Mouse (Mus musculus): ENCODE data around the gene Mettl24.
A peak's percentile ranks its signal among the peaks of the same experiment; 100 is the strongest.

The Mettl24 gene

GRCm38 (mm10) chr10:40684326-40684725, 1.2 kb downstream of the Mettl24 start:
- no peak for DNase-seq (ENCODE audit: low read depth, low spot score)

GRCm38 (mm10) chr10:40685641-40686040, 2.6 kb downstream of the Mettl24 start:
- DNase-seq (ENCODE audit: low read depth, low spot score) = no peak

DNA sequence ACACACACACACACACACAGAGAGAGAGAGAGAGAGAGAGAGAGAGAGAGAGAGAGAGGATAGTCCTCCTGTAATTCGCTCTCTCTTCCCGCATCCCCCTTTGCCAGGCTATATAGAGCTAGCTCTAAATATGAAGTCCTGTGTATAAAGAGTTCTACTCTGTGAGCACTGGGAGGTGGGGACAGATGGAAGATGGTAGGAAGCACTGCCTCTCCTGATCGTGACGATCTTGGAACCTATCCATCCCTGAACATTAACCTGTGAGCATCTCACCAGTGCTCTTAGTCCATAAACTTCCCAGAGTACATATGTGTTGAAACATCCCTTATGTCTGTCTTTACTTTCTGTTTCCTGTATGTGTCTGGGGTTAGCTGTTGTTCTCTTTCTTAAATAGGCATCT, 3.9 kb downstream of the Mettl24 start:
- DNase-seq (ENCODE audit: low read depth, low spot score) = no peak

GRCm38 (mm10) chr10:40687407-40687806, 4.3 kb downstream of the Mettl24 start:
- no peak for DNase-seq (ENCODE audit: low read depth, low spot score)

- peak; percentile 15 for DNase-seq (ENCODE audit: low read depth, low spot score)
Measured at GRCm38 (mm10) chr10:40688266-40688665, 5.2 kb downstream of the Mettl24 start.

- no peak for DNase-seq (ENCODE audit: low read depth, low spot score)
Measured at GRCm38 (mm10) chr10:40688873-40689272, 5.8 kb downstream of the Mettl24 start.

DNA sequence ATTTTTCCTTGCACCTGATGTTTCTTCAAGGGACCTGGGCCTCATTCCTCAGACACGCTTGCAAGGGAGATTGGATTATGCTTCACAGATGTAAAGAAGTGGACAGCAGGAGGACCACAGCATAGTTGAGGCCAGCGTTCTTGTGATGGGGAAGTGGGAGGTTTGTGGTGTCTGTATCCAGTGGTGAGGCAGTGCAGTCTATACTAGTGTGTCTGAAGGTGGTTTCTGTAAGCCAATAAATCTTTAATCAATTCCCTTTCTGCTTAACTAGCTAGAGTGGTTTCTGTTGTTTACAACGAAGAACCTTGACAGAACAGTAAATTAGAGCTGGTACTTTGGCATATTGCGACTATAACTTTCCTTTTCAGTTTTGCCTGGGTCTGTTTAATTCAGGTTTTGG, 15.6 kb downstream of the Mettl24 start:
- no peak for DNase-seq (ENCODE audit: low read depth, low spot score)

- DNase-seq (ENCODE audit: low read depth, low spot score) = no peak
Measured at GRCm38 (mm10) chr10:40711127-40711526, 28.0 kb downstream of the Mettl24 start.

GRCm38 (mm10) chr10:40713018-40713608, 30.0 kb downstream of the Mettl24 start:
- peak; percentile 63 for DNase-seq (ENCODE audit: low read depth, low spot score)

GRCm38 (mm10) chr10:40713829-40714228, 30.7 kb downstream of the Mettl24 start:
- DNase-seq (ENCODE audit: low read depth, low spot score) = no peak

DNA sequence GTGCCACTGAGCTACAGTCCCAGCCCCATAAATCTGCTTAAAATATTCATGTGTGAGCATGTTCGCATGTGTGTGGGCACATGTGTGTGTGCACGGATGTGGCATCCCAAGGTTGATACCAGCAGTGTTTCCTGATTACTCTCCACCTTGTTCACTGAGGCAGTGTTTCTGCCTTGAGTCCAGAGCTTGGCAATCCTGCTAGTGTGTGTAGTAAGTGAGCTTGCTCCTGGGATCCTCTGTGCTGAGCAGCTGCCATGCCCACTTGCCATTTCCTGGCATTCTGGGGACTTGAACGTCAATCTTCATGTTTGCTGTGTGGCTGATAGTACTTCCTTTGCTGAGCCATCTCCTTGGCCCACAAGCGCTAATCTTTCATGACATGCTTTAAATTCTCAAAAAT, 32.1 kb downstream of the Mettl24 start:
- no peak for DNase-seq (ENCODE audit: low read depth, low spot score)

GRCm38 (mm10) chr10:40716296-40716695, 33.2 kb downstream of the Mettl24 start:
- DNase-seq (ENCODE audit: low read depth, low spot score) = no peak

DNA sequence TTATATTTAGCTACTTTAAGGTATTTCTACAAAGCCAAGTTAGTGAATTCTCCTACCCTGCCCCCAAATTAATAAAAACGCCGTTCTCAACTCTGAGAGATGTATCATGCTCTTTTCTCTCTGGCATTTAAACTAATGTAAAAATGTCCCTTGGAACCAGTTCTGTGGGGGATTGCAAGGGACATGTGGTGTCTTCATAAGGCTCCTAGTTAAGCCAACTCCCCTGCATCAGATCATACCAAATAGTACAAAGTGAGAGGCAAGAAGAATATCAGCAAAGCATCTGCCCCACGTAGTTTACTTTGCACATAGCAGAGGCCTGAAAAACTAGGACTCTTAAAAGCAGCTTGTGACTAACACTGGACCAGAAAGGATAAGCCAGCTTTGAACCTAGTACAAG, 33.6 kb downstream of the Mettl24 start:
- no peak for DNase-seq (ENCODE audit: low read depth, low spot score)

- DNase-seq (ENCODE audit: low read depth, low spot score) = no peak
Measured at GRCm38 (mm10) chr10:40718362-40718761, 35.3 kb downstream of the Mettl24 start.

GRCm38 (mm10) chr10:40719062-40719461, 36.0 kb downstream of the Mettl24 start:
- DNase-seq (ENCODE audit: low read depth, low spot score) = no peak

GRCm38 (mm10) chr10:40720883-40721282, 37.8 kb downstream of the Mettl24 start:
- no peak for DNase-seq (ENCODE audit: low read depth, low spot score)

- DNase-seq (ENCODE audit: low read depth, low spot score) = no peak
Measured at GRCm38 (mm10) chr10:40724342-40724741, 41.3 kb downstream of the Mettl24 start.

GRCm38 (mm10) chr10:40725066-40725465, 42.0 kb downstream of the Mettl24 start:
- DNase-seq (ENCODE audit: low read depth, low spot score) = no peak

- DNase-seq (ENCODE audit: low read depth, low spot score) = no peak
Measured at GRCm38 (mm10) chr10:40725471-40725870, 42.4 kb downstream of the Mettl24 start.

GRCm38 (mm10) chr10:40726288-40726902, 43.3 kb downstream of the Mettl24 start:
- no peak for DNase-seq (ENCODE audit: low read depth, low spot score)

DNA sequence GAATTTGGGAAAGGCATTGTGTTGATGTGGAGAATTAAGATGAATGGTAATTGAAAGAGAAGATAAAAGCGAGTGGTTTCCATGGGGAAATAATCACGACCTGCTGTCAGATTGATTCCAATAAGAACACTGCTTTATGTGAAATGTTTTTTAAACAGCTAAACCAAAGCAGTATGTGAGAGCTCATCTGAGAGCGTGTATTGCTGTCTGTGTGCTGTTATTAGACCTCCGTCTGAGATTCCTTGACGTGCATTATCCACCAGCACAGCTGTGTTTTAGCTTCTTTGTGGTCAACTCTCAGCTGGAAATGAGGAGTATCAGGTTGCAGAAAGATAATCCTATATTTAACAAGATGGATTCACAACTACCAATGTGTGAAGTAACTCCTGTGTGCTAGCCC, 43.9 kb downstream of the Mettl24 start:
- DNase-seq (ENCODE audit: low read depth, low spot score) = no peak

GRCm38 (mm10) chr10:40730200-40730599, 47.1 kb downstream of the Mettl24 start:
- DNase-seq (ENCODE audit: low read depth, low spot score) = no peak

GRCm38 (mm10) chr10:40733291-40733690, 50.2 kb downstream of the Mettl24 start:
- no peak for DNase-seq (ENCODE audit: low read depth, low spot score)

DNA sequence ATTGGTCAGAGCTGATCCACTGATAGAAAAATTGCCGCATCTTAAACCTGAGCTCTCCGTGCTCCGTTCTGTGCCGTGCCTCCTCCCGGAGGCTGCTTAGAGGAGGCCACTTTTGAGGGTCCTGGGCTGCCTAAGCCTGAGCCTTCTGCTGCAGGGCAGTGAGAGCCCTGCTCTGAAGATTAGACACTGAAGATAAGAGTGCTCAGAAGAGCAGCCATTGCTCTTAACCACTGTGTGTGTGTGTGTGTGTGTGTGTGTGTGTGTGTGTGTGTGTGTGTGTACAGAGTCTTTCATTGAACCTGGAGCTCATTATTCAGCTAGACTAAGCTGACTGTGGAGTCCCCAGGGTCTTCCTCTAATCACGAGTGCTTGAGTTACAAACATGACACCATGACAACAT, 53.1 kb downstream of the Mettl24 start:
- DNase-seq (ENCODE audit: low read depth, low spot score) = no peak
